Mouse (Mus musculus): ENCODE data around the gene Ywhah.

The Ywhah gene

DNA sequence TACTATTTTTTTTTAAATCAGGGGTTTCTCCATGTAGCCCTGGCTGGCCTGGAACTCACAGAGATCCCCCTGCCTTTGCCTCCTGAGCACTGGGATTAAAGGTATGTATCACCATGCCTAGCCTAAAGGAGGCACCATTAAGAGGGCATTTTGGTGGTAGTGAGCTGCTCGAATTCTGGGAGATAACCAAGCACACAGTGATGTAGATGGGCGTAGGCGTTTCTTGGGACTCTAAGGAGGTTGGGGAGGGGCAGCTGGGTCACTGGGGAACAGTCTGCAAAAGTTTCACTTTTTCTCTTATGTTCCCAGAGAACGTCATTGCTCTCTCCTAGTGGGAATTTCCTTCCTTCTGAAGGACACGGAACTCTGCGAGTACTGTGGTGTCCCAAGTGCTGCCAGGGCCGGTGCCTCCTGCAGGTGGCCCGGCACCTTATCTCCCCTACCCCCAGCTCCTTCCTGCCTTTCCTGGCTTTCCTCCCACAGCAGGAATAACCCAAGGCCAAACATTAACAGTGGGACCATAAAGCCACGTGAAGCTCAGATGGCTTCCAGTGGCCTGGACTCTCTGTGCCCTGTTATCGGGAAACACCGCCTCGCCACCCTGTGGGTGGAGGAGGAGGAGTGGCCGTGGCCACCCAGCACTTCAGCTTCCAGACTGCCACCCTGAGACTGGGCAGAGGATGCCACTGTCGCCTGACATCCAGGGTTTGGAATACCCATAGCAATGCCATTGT lies 34.4 kb downstream of the Ywhah start:
- no peak for DNase-seq (ENCODE audit: low spot score)

- DNase-seq (ENCODE audit: low spot score) = no peak
Measured at GRCm38 (mm10) chr5:33056126-33056765, 37.6 kb downstream of the Ywhah start.

DNA sequence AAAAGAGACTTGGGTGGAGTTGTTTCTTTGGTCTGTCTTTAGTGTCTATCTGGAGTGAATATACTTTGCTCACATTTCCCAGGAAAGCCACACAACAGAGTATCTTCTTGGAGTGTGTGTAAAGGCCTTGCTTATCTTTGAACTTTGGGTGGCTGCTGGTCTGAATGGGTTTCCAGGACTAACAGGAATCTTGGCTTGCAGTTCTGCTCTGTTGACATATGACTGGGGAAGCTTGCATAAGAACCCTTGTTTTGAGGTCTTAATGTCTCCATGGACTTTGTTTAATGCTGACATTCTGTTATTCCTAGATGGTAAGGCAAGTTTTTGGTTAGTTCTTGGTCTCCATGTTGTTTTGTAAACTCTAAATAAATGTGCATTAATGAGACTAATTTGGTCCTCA lies 51.5 kb downstream of the Ywhah start:
- DNase-seq (ENCODE audit: low spot score) = no peak

GRCm38 (mm10) chr5:33076490-33077191 lies 58.0 kb downstream of the Ywhah start:
- DNase-seq (ENCODE audit: low spot score) = no peak
